Mouse (Mus musculus) kidney, postnatal 0 days (tissue): Measurements from ENCODE around the gene Magi2. TPM values are rescaled to one million over a fixed set of nuclear protein-coding genes. Genes with fewer than 3 reads are reported as not detected.

Source experiments
- ATAC-seq: fragments of 200-750 bp; cut with Nextera tagmentation; replicated peaks from 2 replicates; pipeline ENCODE4 v1.8.0; 2017; ENCODE audit warnings: low read depth, moderate number of reproducible peaks, moderate TSS enrichment, moderate library complexity; ENCODE audit not compliant: low FRiP score
- DNase-seq: peaks from one replicate; pipeline ENCODE4 v3.0.0-alpha.2; 2016; ENCODE audit warnings: low spot score
- H3K27ac ChIP-seq: fragments of 300-500 bp; sonication (generic); 2 replicates; pipeline ENCODE4 v1.5.1; 2014; ENCODE audit warnings: mild to moderate bottlenecking
- H3K27me3 ChIP-seq: fragments of 300-500 bp; sonication (generic); 2 replicates; pipeline ENCODE4 v1.6.1; 2014; ENCODE audit warnings: low read length, mixed read lengths; ENCODE audit not compliant: insufficient read depth
- H3K36me3 ChIP-seq: fragments of 300-500 bp; sonication (generic); 2 replicates; pipeline ENCODE4 v1.6.1; 2014; ENCODE audit warnings: low read length, mixed read lengths; ENCODE audit not compliant: insufficient read depth
- H3K4me1 ChIP-seq: fragments of 300-500 bp; sonication (generic); replicated peaks from 2 replicates; pipeline ENCODE4 v1.6.1; 2014; ENCODE audit warnings: antibody characterized with exemption, low read length, mixed read lengths; ENCODE audit not compliant: insufficient read depth
- H3K4me2 ChIP-seq: fragments of 300-500 bp; sonication (generic); 2 replicates; pipeline ENCODE4 v1.6.1; 2014; ENCODE audit warnings: mild to moderate bottlenecking, low read length, moderate library complexity, mixed read lengths
- H3K4me3 ChIP-seq: fragments of 300-500 bp; sonication (generic); replicated peaks from 2 replicates; pipeline ENCODE4 v1.5.1; 2014; ENCODE audit warnings: low read depth, low read length
- H3K9ac ChIP-seq: fragments of 300-500 bp; sonication (generic); 2 replicates; pipeline ENCODE4 v1.6.1; 2014; ENCODE audit warnings: low read depth, low read length
- H3K9me3 ChIP-seq: fragments of 300-500 bp; sonication (generic); replicated peaks from 2 replicates; pipeline ENCODE4 v1.6.1; 2016; ENCODE audit warnings: low read length, inconsistent platforms, mixed read lengths
- CTCF ChIP-seq: IDR thresholded peaks from 2 replicates; pipeline ENCODE4 v1.5.1; 2016; ENCODE audit warnings: antibody characterized with exemption, low read depth, mild to moderate bottlenecking, moderate library complexity
- whole genome bisulfite sequencing: fragments of 180-500 bp; shearing (Covaris S2); extraction: QIAGEN DNeasy Blood & Tissue Kit; methylation state at CpG from one replicate; pipeline ENCODE4 v1.1.7; 2014; 5-methylcytosine and 5-hydroxymethylcytosine counted together
- polyA plus RNA-seq: library from polyadenylated mRNA; unstranded; fragments of >200 nt; fragmentation: Nextera tagmentation; extraction: Ambion mirVana; gene quantifications from 2 replicates; pipeline ENCODE4 v1.2.1, GENCODE M21; 2015

Magi2 gene
- polyA plus RNA-seq, 1 experiment from 2014 or later: 14.5 TPM

GRCm38 (mm10) chr5:20559378-20559777 lies 1332.5 kb downstream of the Magi2 start:
- H3K27ac ChIP-seq: no peak overlapping the region
- no peaks in the 10 kb centered on the region for H3K27me3 ChIP-seq
- H3K4me1 ChIP-seq: no peaks in the 10 kb centered on the region
- WGBS: 82% methylated on average over 2 of the region's 2 CpGs
- H3K9me3 ChIP-seq: no peaks in the 10 kb centered on the region
- no peak overlapping the region for H3K9ac ChIP-seq
- DNase-seq: no peak
- no peak for TF ChIP-seq CTCF
- no peak for ATAC-seq
- H3K4me3 ChIP-seq: no peak overlapping the region
- H3K36me3 ChIP-seq: no peaks in the 10 kb centered on the region
- H3K4me2 ChIP-seq: no peak overlapping the region

GRCm38 (mm10) chr5:20559821-20560220 lies 1333.0 kb downstream of the Magi2 start:
- no peaks in the 10 kb centered on the region for H3K27me3 ChIP-seq
- ATAC-seq: no peak
- no peaks in the 10 kb centered on the region for H3K36me3 ChIP-seq
- no peaks in the 10 kb centered on the region for H3K4me1 ChIP-seq
- H3K9ac ChIP-seq: no peak overlapping the region
- no peak for DNase-seq
- TF ChIP-seq CTCF: no peak
- WGBS: 74% methylated on average over 4 of the region's 4 CpGs
- H3K9me3 ChIP-seq: no peaks in the 10 kb centered on the region
- H3K27ac ChIP-seq: no peak overlapping the region
- H3K4me2 ChIP-seq: no peak overlapping the region
- H3K4me3 ChIP-seq: no peak overlapping the region

- Histone ChIP-seq H3K4me1 (no peaks in the 10 kb centered on the region), H3K4me2 (no peak overlapping the region), H3K9me3 (no peaks in the 10 kb centered on the region), H3K9ac (no peak overlapping the region), H3K27ac (no peak overlapping the region), H3K36me3 (no peaks in the 10 kb centered on the region), H3K27me3 (no peaks in the 10 kb centered on the region), H3K4me3 (no peak overlapping the region)
- no peak for TF ChIP-seq CTCF
- DNase-seq (no peak), ATAC-seq (no peak)
- 39% methylated on average over 6 of the region's 6 CpGs for WGBS
Measured at GRCm38 (mm10) chr5:20568421-20568820, 1341.6 kb downstream of the Magi2 start.

- Histone ChIP-seq H3K27ac (no peak overlapping the region), H3K4me3 (no peak overlapping the region), H3K36me3 (no peaks in the 10 kb centered on the region), H3K9me3 (no peaks in the 10 kb centered on the region), H3K4me2 (no peak overlapping the region), H3K4me1 (no peaks in the 10 kb centered on the region), H3K27me3 (no peaks in the 10 kb centered on the region), H3K9ac (no peak overlapping the region)
- WGBS: 90% methylated on average over 7 of the region's 7 CpGs
- no peak for TF ChIP-seq CTCF
- DNase-seq: no peak
- ATAC-seq: no peak
Measured at GRCm38 (mm10) chr5:20568966-20569365, 1342.1 kb downstream of the Magi2 start.

- H3K4me3 ChIP-seq: no peak overlapping the region
- H3K9ac ChIP-seq: no peak overlapping the region
- no peak for TF ChIP-seq CTCF
- no peak overlapping the region for H3K27ac ChIP-seq
- no peaks in the 10 kb centered on the region for H3K27me3 ChIP-seq
- WGBS: 60% methylated on average over 2 of the region's 2 CpGs
- DNase-seq: no peak
- no peaks in the 10 kb centered on the region for H3K36me3 ChIP-seq
- ATAC-seq: no peak
- H3K9me3 ChIP-seq: no peaks in the 10 kb centered on the region
- H3K4me2 ChIP-seq: no peak overlapping the region
- no peaks in the 10 kb centered on the region for H3K4me1 ChIP-seq
Measured at GRCm38 (mm10) chr5:20574816-20575215, 1348.0 kb downstream of the Magi2 start.

GRCm38 (mm10) chr5:20575798-20576197 lies 1349.0 kb downstream of the Magi2 start:
- H3K9ac ChIP-seq: no peak overlapping the region
- H3K27ac ChIP-seq: no peak overlapping the region
- no peak overlapping the region for H3K4me2 ChIP-seq
- no peak overlapping the region for H3K4me3 ChIP-seq
- no peaks in the 10 kb centered on the region for H3K27me3 ChIP-seq
- H3K9me3 ChIP-seq: no peaks in the 10 kb centered on the region
- no peak for TF ChIP-seq CTCF
- ATAC-seq (no peak), DNase-seq (no peak)
- H3K4me1 ChIP-seq: no peaks in the 10 kb centered on the region
- WGBS: 35% methylated on average over 3 of the region's 3 CpGs
- no peaks in the 10 kb centered on the region for H3K36me3 ChIP-seq

GRCm38 (mm10) chr5:20576266-20576665 lies 1349.4 kb downstream of the Magi2 start:
- H3K4me3 ChIP-seq: no peak overlapping the region
- DNase-seq (no peak), ATAC-seq (no peak)
- H3K27me3 ChIP-seq: no peaks in the 10 kb centered on the region
- H3K36me3 ChIP-seq: no peaks in the 10 kb centered on the region
- no peaks in the 10 kb centered on the region for H3K4me1 ChIP-seq
- H3K9ac ChIP-seq: no peak overlapping the region
- no peak overlapping the region for H3K27ac ChIP-seq
- TF ChIP-seq CTCF: no peak
- no peaks in the 10 kb centered on the region for H3K9me3 ChIP-seq
- H3K4me2 ChIP-seq: no peak overlapping the region
